Mouse (Mus musculus) ES-E14 (cell line): ENCODE results near the gene Mras.

ENCODE experiments used
- MAFK ChIP-seq: IDR thresholded peaks from 2 replicates; pipeline ENCODE4 v1.6.1; 2014; ENCODE audit warnings: mild to moderate bottlenecking, low read depth, low read length, inconsistent platforms; ENCODE audit not compliant: insufficient read depth
- ZC3H11A ChIP-seq: IDR thresholded peaks from 2 replicates; pipeline ENCODE4 v1.6.1; 2012; ENCODE audit warnings: low read depth, mild to moderate bottlenecking, inconsistent platforms, low read length, borderline replicate concordance
- ZNF384 ChIP-seq: IDR thresholded peaks from 2 replicates; pipeline ENCODE4 v1.6.1; 2012; ENCODE audit warnings: low read depth, low read length, inconsistent platforms

DNA sequence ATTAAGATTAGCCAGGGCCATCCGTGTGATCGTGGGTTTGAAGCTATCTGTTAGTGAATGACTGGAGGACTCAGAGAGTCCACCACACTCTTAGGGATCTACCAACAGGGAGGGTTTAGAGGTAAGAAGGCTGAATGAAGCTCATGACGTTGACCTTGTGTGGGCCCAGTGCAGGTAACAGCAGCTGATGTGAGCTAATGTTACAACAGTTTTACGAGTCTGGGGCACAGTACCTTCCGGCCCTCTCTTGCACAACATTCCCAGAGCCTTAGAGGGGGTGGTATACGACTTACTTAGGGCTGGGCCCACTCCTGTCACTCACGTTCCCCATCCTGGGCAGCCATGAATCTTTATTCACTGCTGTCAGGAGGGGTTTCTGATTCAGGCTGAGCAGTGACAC lies 34.2 kb upstream of the Mras start:
- TF ChIP-seq MAFK, result no peak
- TF ChIP-seq ZNF384, result no peak
- TF ChIP-seq ZC3H11A, result no peak
